Mouse (Mus musculus) gastrocnemius, adult 8-10 months (tissue): ENCODE results near the gene Poglut1. TPM values are rescaled to one million over a fixed set of nuclear protein-coding genes. Genes with fewer than 3 reads are reported as not detected.
A peak's percentile ranks its signal among the peaks of the same experiment; 100 is the strongest.

Experiments
- DNase-seq, 2 experiments: peaks; one replicate each; pipeline ENCODE4 v3.0.0; 2022; ENCODE audit warnings: low spot score in 2 of 2
- total RNA-seq, 4 experiments: library from RNA; stranded (reverse); gene quantifications; 2 replicates each; pipeline ENCODE4 v1.2.4; 2022

Poglut1 gene
- total RNA-seq, 4 experiments from 2014 or later, result 8.9 to 11.1 (median 10.5) TPM

GRCm38 (mm10) chr16:38476312-38477240 is 73.5 kb downstream of the Poglut1 start:
- DNase-seq, result peak in 1 of 2 experiments; percentile 8

- no peak for DNase-seq
These were observed 74.3 kb downstream of the Poglut1 start for GRCm38 (mm10) chr16:38475681-38476311.

Other genes with a start within 250 kb of the Poglut1 start
- not detected for gene Maats1, start 208.1 kb downstream of the Poglut1 start, total RNA-seq
- gene Cox17, start 203.3 kb downstream of the Poglut1 start, total RNA-seq, result 100 to 1,000 TPM; 115 to 194 (median 149) TPM
- not detected for gene Gm21987, start 203.2 kb downstream of the Poglut1 start, total RNA-seq
- 10 to 100 TPM; 55.3 to 81.4 (median 68.5) TPM for gene Popdc2, start 188.0 kb downstream of the Poglut1 start, total RNA-seq
- gene Pla1a, start 117.1 kb downstream of the Poglut1 start, total RNA-seq, result 1 to 10 TPM; 2.5 to 4.7 (median 3.6) TPM
- 10 to 100 TPM; 17.3 to 17.5 (median 17.4) TPM for gene Adprh, start 97.6 kb downstream of the Poglut1 start, total RNA-seq
- under 1 TPM in 2 of 4 experiments, not detected in 2; 0.12 to 0.22 TPM for gene Cd80, start 94.7 kb downstream of the Poglut1 start, total RNA-seq
- 10 to 100 TPM; 42.4 to 50.3 (median 43.5) TPM for gene Timmdc1, start 27.6 kb downstream of the Poglut1 start, total RNA-seq
- gene Tmem39a, start 8.4 kb upstream of the Poglut1 start, total RNA-seq, result 10 to 100 TPM; 14.0 to 19.3 (median 15.5) TPM
- 10 to 100 TPM in 2 of 4 experiments, 1 to 10 TPM in 2; 9.3 to 14.3 (median 11.0) TPM for gene Arhgap31, start 163.0 kb upstream of the Poglut1 start, total RNA-seq
- 1 to 10 TPM; 2.3 to 3.5 (median 2.9) TPM for gene B4galt4, start 192.0 kb upstream of the Poglut1 start, total RNA-seq